Mouse (Mus musculus): ENCODE data around the gene Tmprss12.

DNA sequence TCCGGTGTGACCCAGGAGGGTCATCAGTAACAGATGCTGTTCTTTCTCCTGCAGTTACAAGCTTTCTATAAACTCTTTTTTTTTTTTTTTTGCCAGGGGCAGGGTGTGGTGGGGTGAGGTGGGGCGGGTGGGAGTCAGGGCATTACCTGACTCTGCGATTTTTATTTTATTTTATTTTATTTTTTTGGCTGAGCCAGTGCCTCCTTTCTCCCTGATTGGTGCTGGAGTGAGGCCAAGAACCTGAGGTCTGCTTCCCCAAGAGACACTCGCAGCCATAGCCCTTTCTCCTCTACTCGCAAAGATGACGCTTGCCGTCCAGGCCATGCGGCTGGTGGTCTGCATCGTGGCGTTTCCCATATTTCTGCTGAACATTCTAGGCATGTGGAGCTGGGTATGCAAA lies 54.0 kb downstream of the Tmprss12 start, which contains the start of gene Mettl7a3:
- TF ChIP-seq CTCF (conservative IDR thresholded peaks at IDR 0.05; ENCODE audit: low read length): no peak
- TF ChIP-seq NANOG (IDR thresholded peaks at IDR 0.05; ENCODE audit: borderline replicate concordance, low read length): no peak
- no peak for TF ChIP-seq POU5F1 (IDR thresholded peaks at IDR 0.05; ENCODE audit: borderline replicate concordance, low read length)
